Mouse (Mus musculus): ENCODE data around the gene Olfr150. TPM values are rescaled to one million over a fixed set of nuclear protein-coding genes. Genes with fewer than 3 reads are reported as not detected.
A peak's percentile ranks its signal among the peaks of the same experiment; 100 is the strongest.
"Not testable (repeated sequence)": the region's sequence is repeated elsewhere in the genome, so short reads cannot be mapped to it uniquely, and the experiment has no call there.

The Olfr150 gene
- polyA plus RNA-seq (2015; fragmentation: Nextera tagmentation; extraction: Ambion mirVana), result not detected in 2 replicates

DNA sequence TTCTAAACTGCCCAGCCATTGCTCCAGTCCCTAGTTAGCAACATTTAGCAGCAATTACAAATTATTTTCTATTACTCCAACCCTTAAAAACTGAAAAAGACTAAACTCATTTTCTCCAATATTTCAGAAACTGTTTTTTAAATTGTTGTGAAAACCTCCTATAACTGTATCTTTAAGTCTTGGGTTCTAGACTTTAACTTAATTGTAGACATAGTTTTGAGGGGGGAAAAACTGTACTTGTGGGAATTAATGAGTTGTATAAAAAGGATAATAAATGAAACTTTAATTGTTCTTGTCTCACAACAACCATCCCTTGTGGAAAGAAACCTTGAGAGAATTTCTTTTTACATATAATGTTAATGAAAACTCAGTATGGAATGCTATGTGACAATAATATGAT is at the start of gene Olfr150:
TSS of gene Olfr150 (plus strand) at position 301 of the 400 bp plus-strand sequence.
- Histone ChIP-seq H3K4me2 (ENCODE audit: low read depth, low read length) (no peak within 1 kb of the TSS), H3K9ac (ENCODE audit: low read length) (no peak within 1 kb of the TSS), H3K4me1 (replicated peaks; ENCODE audit: control insufficient read depth, insufficient read depth, low read length) (no peaks in the 10 kb centered on the region), H3K9me3 (ENCODE audit: control insufficient read depth, low read length) (no peaks in the 10 kb centered on the region), H3K4me3 (ENCODE audit: low read length) (no peak within 1 kb of the TSS), H3K27ac (ENCODE audit: low read length) (no peak within 1 kb of the TSS), H3K36me3 (ENCODE audit: control insufficient read depth, insufficient read depth, low read length) (no peaks in the 10 kb centered on the region), H3K27me3 (ENCODE audit: control insufficient read depth, insufficient read depth, low read depth, low read length) (no peaks in the 10 kb centered on the region)
- ATAC-seq (ENCODE audit: low read depth), result no peak

GRCm38 (mm10) chr9:39701123-39701522 is 29.7 kb upstream of the Olfr150 start:
- H3K4me3 ChIP-seq (ENCODE audit: low read length); H3K4me1 ChIP-seq (replicated peaks; ENCODE audit: control insufficient read depth, insufficient read depth, low read length); H3K27ac ChIP-seq (ENCODE audit: low read length); H3K9me3 ChIP-seq (ENCODE audit: control insufficient read depth, low read length); H3K4me2 ChIP-seq (ENCODE audit: low read depth, low read length); H3K27me3 ChIP-seq (ENCODE audit: control insufficient read depth, insufficient read depth, low read depth, low read length); ATAC-seq (ENCODE audit: low read depth); H3K36me3 ChIP-seq (ENCODE audit: control insufficient read depth, insufficient read depth, low read length); H3K9ac ChIP-seq (ENCODE audit: low read length): not testable (repeated sequence)
- 86% methylated on average over 6 of the region's 8 CpGs for WGBS

- no peak within 1 kb of the TSS for H3K4me2 ChIP-seq (ENCODE audit: low read depth, low read length)
- no peaks in the 10 kb centered on the region for H3K4me1 ChIP-seq (replicated peaks; ENCODE audit: control insufficient read depth, insufficient read depth, low read length)
- no peak within 1 kb of the TSS for H3K27ac ChIP-seq (ENCODE audit: low read length)
- no peaks in the 10 kb centered on the region for H3K36me3 ChIP-seq (ENCODE audit: control insufficient read depth, insufficient read depth, low read length)
- no peak for ATAC-seq (ENCODE audit: low read depth)
- H3K27me3 ChIP-seq (ENCODE audit: control insufficient read depth, insufficient read depth, low read depth, low read length), result no peaks in the 10 kb centered on the region
- H3K9ac ChIP-seq (ENCODE audit: low read length), result no peak within 1 kb of the TSS
- no peaks in the 10 kb centered on the region for H3K9me3 ChIP-seq (ENCODE audit: control insufficient read depth, low read length)
- no peak within 1 kb of the TSS for H3K4me3 ChIP-seq (ENCODE audit: low read length)
Measured at GRCm38 (mm10) chr9:39707017-39707416, 23.8 kb upstream of the Olfr150 start, which contains the start of gene Olfr149. Olfr149 (minus strand) TSS chr9:39707117.

DNA sequence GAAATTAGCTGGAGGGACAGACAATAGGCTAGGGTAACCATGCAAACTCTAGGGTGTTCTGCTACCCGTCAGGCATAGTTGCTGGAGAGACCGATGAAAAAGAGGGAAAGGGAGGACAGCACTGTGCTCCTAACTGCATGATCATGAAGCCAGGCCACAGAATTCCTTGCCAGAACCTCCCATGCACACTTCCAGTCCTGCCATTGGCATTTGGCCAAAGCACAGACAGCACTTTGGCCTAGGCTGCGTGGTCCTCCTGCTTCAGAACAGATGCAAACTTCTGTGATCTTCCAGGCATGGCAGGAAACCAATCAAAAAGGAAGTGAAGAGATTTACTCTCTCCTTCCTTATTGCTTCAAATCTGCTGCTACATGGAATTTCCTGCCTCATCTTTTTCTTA is 21.8 kb upstream of the Olfr150 start:
- Histone ChIP-seq H3K4me3 (ENCODE audit: low read length) (no peak overlapping the region), H3K4me2 (ENCODE audit: low read depth, low read length) (no peak overlapping the region), H3K9ac (ENCODE audit: low read length) (no peak overlapping the region), H3K4me1 (replicated peaks; ENCODE audit: control insufficient read depth, insufficient read depth, low read length) (no peaks in the 10 kb centered on the region), H3K27me3 (ENCODE audit: control insufficient read depth, insufficient read depth, low read depth, low read length) (no peaks in the 10 kb centered on the region), H3K36me3 (ENCODE audit: control insufficient read depth, insufficient read depth, low read length) (no peaks in the 10 kb centered on the region), H3K27ac (ENCODE audit: low read length) (no peak overlapping the region), H3K9me3 (ENCODE audit: control insufficient read depth, low read length) (no peaks in the 10 kb centered on the region)
- 36% methylated on average over 3 of the region's 3 CpGs for WGBS
- peak; percentile 38; the same call in 1 of the 2 replicates for ATAC-seq (ENCODE audit: low read depth)

DNA sequence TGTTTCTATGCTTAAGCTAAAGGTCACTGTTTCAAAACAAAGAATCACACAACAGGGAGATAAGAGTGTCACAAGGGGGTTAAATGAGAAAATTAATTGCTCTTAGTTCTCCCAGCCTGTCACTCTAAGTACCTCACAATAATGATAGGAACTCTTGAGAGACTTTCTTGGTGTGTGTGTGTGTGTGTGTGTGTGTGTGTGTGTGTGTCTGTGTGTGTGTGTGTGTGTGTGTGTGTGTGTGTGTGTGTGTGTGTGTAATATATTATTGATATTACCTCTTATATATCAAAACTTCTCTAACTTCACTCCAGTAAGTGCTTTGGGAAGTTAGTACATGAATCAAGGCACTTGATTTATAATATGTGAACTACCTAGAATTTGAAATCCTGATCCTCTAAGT is 19.7 kb upstream of the Olfr150 start, which contains the start of gene Olfr965:
TSS of gene Olfr965 (plus strand) at position 301 of the 400 bp plus-strand sequence.
- no peak within 1 kb of the TSS for H3K4me3 ChIP-seq (ENCODE audit: low read length)
- H3K4me2 ChIP-seq (ENCODE audit: low read depth, low read length), result no peak within 1 kb of the TSS
- ATAC-seq (ENCODE audit: low read depth), result no peak
- no peaks in the 10 kb centered on the region for H3K27me3 ChIP-seq (ENCODE audit: control insufficient read depth, insufficient read depth, low read depth, low read length)
- no peaks in the 10 kb centered on the region for H3K9me3 ChIP-seq (ENCODE audit: control insufficient read depth, low read length)
- no peak within 1 kb of the TSS for H3K9ac ChIP-seq (ENCODE audit: low read length)
- H3K27ac ChIP-seq (ENCODE audit: low read length), result no peak within 1 kb of the TSS
- H3K4me1 ChIP-seq (replicated peaks; ENCODE audit: control insufficient read depth, insufficient read depth, low read length), result no peaks in the 10 kb centered on the region
- H3K36me3 ChIP-seq (ENCODE audit: control insufficient read depth, insufficient read depth, low read length), result no peaks in the 10 kb centered on the region

DNA sequence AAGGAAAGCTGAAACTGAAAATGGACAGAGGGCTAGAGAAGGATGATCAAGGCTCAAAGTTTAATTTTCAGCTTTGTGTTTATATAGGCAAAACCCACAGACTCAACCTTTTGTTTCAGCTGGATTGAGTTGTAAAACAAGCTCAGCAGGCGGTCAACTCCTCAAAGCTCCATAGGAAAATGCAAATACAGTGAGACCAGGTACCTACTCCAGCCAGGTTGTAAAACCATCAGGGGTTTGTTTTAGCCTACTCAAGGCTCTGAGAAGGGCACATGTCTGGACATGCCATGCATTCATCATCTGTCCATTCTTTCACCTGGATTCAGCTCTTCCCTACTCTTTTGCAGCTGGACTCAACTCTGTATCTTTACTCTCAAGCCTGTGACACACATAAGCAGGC is 10.0 kb downstream of the Olfr150 start:
- H3K27me3 ChIP-seq (ENCODE audit: control insufficient read depth, insufficient read depth, low read depth, low read length), result no peaks in the 10 kb centered on the region
- no peak overlapping the region for H3K9ac ChIP-seq (ENCODE audit: low read length)
- H3K9me3 ChIP-seq (ENCODE audit: control insufficient read depth, low read length), result no peaks in the 10 kb centered on the region
- H3K4me3 ChIP-seq (ENCODE audit: low read length), result no peak overlapping the region
- ATAC-seq (ENCODE audit: low read depth), result no peak
- no peaks in the 10 kb centered on the region for H3K4me1 ChIP-seq (replicated peaks; ENCODE audit: control insufficient read depth, insufficient read depth, low read length)
- WGBS, result 73% methylated on average over 1 of the region's 1 CpGs
- no peak overlapping the region for H3K27ac ChIP-seq (ENCODE audit: low read length)
- no peaks in the 10 kb centered on the region for H3K36me3 ChIP-seq (ENCODE audit: control insufficient read depth, insufficient read depth, low read length)
- no peak overlapping the region for H3K4me2 ChIP-seq (ENCODE audit: low read depth, low read length)

DNA sequence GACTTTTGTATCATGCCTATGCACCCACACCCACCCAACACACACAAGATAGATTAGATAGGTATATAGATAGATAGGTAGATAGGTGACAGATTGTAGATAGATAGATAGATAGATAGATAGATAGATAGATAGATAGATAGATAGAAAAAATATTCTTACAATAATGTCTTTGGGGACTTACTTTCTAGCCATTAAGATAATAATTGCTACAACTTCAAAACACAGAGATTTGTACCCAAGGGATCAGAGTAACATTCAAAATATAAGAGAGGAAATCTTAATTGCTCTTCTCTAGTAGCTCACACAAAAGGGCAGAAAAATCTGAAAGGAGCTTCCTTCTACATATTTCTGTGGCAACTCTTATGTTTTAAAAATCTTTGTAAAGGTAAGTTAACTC is 15.2 kb downstream of the Olfr150 start, which contains the start of gene Olfr967:
TSS of gene Olfr967 (plus strand) at position 301 of the 400 bp plus-strand sequence.
- H3K4me3 ChIP-seq (ENCODE audit: low read length), result no peak within 1 kb of the TSS
- H3K4me1 ChIP-seq (replicated peaks; ENCODE audit: control insufficient read depth, insufficient read depth, low read length), result no peaks in the 10 kb centered on the region
- no peak within 1 kb of the TSS for H3K27ac ChIP-seq (ENCODE audit: low read length)
- no peak within 1 kb of the TSS for H3K4me2 ChIP-seq (ENCODE audit: low read depth, low read length)
- no peaks in the 10 kb centered on the region for H3K27me3 ChIP-seq (ENCODE audit: control insufficient read depth, insufficient read depth, low read depth, low read length)
- no peak for ATAC-seq (ENCODE audit: low read depth)
- H3K36me3 ChIP-seq (ENCODE audit: control insufficient read depth, insufficient read depth, low read length), result no peaks in the 10 kb centered on the region
- no peaks in the 10 kb centered on the region for H3K9me3 ChIP-seq (ENCODE audit: control insufficient read depth, low read length)
- no peak within 1 kb of the TSS for H3K9ac ChIP-seq (ENCODE audit: low read length)

DNA sequence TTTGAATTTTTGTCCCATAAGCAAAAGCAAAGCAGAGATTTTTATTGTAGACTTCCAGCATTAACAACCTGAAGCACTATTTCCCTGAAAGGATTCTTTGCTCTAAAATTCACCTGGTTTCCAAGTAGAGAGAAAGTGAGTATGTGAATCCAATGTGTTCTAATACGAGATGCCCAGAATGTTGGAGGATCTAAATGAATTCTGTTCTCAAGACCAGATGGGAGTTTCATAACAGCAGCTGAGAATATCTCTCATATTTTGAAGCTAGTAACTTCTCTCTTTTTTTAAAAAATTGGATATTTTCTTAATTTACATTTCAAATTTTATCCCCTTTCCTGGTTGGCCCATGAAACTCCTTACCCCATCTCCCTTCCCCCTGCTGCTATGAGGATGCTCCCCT is 15.7 kb downstream of the Olfr150 start:
- Histone ChIP-seq H3K27ac (ENCODE audit: low read length) (no peak overlapping the region), H3K9ac (ENCODE audit: low read length) (no peak overlapping the region), H3K4me2 (ENCODE audit: low read depth, low read length) (no peak overlapping the region), H3K4me3 (ENCODE audit: low read length) (no peak overlapping the region), H3K4me1 (replicated peaks; ENCODE audit: control insufficient read depth, insufficient read depth, low read length) (no peaks in the 10 kb centered on the region), H3K36me3 (ENCODE audit: control insufficient read depth, insufficient read depth, low read length) (no peaks in the 10 kb centered on the region), H3K9me3 (ENCODE audit: control insufficient read depth, low read length) (no peaks in the 10 kb centered on the region), H3K27me3 (ENCODE audit: control insufficient read depth, insufficient read depth, low read depth, low read length) (no peaks in the 10 kb centered on the region)
- no peak for ATAC-seq (ENCODE audit: low read depth)
- 71% methylated on average over 1 of the region's 1 CpGs for WGBS

GRCm38 (mm10) chr9:39783153-39783552 is 52.4 kb downstream of the Olfr150 start, which contains the start of gene Olfr968:
Olfr968 (minus strand) TSS chr9:39783253.
- 75% methylated on average over 1 of the region's 1 CpGs for WGBS
- H3K4me3 ChIP-seq (ENCODE audit: low read length), result no peak within 1 kb of the TSS
- H3K9ac ChIP-seq (ENCODE audit: low read length), result no peak within 1 kb of the TSS
- no peaks in the 10 kb centered on the region for H3K36me3 ChIP-seq (ENCODE audit: control insufficient read depth, insufficient read depth, low read length)
- H3K4me2 ChIP-seq (ENCODE audit: low read depth, low read length), result no peak within 1 kb of the TSS
- no peaks in the 10 kb centered on the region for H3K9me3 ChIP-seq (ENCODE audit: control insufficient read depth, low read length)
- H3K27ac ChIP-seq (ENCODE audit: low read length), result no peak within 1 kb of the TSS
- no peaks in the 10 kb centered on the region for H3K27me3 ChIP-seq (ENCODE audit: control insufficient read depth, insufficient read depth, low read depth, low read length)
- no peaks in the 10 kb centered on the region for H3K4me1 ChIP-seq (replicated peaks; ENCODE audit: control insufficient read depth, insufficient read depth, low read length)
- ATAC-seq (ENCODE audit: low read depth), result no peak

All from lung, embryonic 16.5 days (tissue).